Mouse (Mus musculus) left cerebral cortex, adult 18-20 months (tissue): ENCODE measurements around the gene Erich3. TPM values are rescaled to one million over a fixed set of nuclear protein-coding genes. Genes with fewer than 3 reads are reported as not detected.

Source experiments
- DNase-seq, 2 experiments: peaks; one replicate each; pipeline ENCODE4 v3.0.0; 2021 to 2022; ENCODE audit warnings: low spot score in 2 of 2, mixed read lengths in 1 of 2
- total RNA-seq, 2 experiments: library from RNA; stranded (reverse); gene quantifications; 2 replicates each; pipeline ENCODE4 v1.2.3; 2021

The Erich3 gene
- total RNA-seq, 2 experiments from 2014 or later, result 11.0 to 12.2 TPM

GRCm38 (mm10) chr3:154671013-154671412 lies 7.4 kb downstream of the Erich3 start:
- no peak for DNase-seq

- DNase-seq, result no peak
These were observed 9.7 kb downstream of the Erich3 start for GRCm38 (mm10) chr3:154673326-154673725.

DNA sequence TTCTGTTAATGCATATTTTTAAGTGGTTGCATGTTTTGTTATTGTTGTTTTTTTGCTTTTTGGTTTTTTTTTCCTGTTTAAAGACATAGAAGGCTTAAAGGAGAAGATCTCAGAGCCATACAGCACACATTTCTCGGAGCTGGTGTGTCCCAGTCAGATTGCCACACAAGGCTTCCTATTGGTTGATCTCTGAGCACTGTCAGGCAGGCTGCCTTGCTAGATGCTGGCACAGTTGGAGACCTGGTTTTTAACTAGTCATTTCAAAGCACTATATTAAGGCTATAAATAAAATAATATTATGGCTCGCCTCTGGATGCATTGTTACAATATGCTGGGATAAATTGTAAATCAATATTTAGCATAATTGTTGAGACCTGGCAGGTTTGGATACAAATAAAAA lies 18.9 kb downstream of the Erich3 start:
- DNase-seq, result no peak

GRCm38 (mm10) chr3:154683667-154684066 lies 20.0 kb downstream of the Erich3 start:
- no peak for DNase-seq

DNA sequence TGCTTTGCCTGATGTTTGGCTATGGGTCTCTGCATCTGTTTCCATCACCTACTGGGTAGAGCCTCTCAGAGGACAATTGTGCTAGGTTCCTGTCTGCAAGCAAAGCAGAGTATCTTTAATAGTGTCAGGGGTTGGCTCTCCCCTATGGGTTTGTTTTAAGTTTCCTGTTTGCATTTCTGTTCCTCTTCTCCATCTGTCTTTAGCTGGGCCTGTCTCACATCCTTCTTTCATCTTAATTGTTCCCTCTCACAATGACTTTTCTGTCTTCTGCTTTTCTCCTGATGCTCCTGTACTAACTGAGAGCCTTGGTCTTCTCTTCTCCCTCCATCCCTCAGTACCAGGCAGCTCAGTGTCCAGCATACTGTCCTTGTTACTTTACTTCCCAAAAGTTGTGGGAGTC lies 26.6 kb downstream of the Erich3 start:
- no peak for DNase-seq

- DNase-seq, result peak; percentile 84 to 90
These were observed 28.4 kb downstream of the Erich3 start for GRCm38 (mm10) chr3:154691897-154692571.

GRCm38 (mm10) chr3:154692572-154692922 lies 28.9 kb downstream of the Erich3 start:
- no peak for DNase-seq

DNA sequence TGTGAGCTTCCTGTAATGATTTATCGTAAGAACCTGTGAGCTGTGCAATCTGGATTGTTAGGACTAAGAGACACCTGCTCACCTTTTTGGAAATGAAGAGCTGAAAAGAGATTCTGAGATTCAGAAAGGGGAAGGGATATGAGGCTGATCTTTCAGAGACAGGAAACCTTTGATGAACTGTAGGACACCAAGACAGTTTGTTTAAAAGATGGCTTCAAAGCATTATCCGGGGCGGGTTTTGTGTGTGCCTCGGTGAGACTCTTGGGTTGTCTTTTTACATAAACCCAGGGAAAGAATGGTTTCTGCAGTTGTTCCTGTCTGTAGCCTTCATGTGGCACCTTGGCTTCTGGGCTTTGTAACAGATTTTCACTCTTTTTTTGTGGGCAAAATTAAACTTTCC lies 30.2 kb downstream of the Erich3 start:
- DNase-seq, result peak in 1 of 2 experiments; percentile 0

GRCm38 (mm10) chr3:154696611-154697010 lies 33.0 kb downstream of the Erich3 start:
- DNase-seq, result peak in 1 of 2 experiments; percentile 1

- no peak for DNase-seq
These were observed 35.2 kb downstream of the Erich3 start for GRCm38 (mm10) chr3:154698907-154699306.

GRCm38 (mm10) chr3:154700296-154700695 lies 36.6 kb downstream of the Erich3 start:
- DNase-seq, result peak in 1 of 2 experiments; percentile 16

DNA sequence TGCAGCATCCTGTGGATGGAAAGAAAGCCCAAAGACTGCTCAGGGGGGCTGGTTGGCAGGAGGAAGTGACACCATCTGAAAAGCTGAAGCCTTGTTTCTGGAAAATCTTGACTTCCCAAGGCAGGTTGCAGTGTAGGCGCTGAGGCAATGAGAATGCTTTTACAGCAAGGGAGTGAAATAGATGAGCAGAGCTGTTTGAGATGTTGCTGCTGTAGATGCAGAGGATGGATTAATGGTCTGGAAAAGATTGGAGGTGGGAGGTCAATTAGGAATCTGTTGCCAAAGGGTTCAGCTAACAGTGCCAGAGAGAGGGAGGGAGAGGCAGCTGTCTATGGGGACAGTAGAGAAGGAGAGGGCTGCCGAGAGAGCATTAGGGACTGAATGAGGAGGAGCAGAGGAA lies 37.1 kb downstream of the Erich3 start:
- DNase-seq, result peak in 1 of 2 experiments; percentile 17

DNA sequence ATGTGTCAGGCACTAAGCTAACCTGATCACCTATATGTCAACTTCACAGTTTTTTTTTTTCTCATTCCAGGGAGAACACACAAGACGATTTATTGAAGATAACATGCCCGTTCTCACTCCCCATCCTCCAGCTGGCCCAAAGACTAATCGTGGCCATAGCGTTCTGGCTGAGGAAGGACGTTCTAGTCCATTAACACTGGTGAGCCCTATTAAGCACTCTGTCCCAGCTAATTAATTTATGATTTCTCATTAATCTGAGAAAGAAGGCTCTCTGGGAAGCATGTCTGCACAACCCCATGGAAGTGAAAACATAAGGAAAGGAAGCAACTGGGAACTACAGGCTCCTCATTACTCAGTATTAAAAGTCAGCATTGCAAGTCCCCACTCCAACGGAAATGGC lies 41.1 kb downstream of the Erich3 start:
- no peak for DNase-seq

DNA sequence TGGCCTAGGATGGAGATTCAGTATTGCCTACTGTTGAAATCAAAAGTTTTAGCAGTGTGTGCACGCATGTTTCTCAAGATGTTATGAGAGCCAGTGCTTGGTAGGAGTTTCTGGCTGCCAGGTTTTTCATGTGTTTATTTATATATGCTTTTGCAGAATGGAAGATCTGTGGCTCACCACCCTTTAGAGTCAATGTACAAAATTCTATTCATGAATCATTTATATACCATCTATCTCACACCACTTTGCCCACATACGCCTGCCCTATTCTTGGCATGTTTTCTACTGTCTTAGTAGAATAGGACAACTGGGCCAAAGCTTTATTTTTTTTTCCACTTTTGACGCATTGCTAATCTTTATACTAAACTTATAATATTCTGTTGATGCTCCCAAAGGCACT lies 44.5 kb downstream of the Erich3 start:
- DNase-seq, result peak in 1 of 2 experiments; percentile 25

DNA sequence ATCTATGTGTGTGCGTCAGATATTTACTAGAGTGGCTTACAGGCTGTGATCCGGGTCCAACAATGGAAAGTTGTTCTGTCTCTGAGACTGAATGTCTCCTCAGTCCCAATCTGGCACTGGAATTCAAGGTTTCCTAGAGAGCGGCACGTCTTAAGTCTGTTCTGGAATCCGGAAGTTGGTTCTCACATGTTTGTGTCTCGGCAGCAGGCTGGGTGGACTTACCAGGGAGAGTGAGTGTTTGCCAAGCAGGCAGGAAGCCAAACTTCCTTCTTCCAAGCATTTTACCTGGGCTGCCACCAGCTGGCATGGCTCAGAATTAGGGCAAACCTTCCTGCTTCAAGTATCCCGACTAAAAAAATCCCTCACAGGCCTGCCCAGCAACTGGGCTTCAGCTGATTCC lies 59.5 kb downstream of the Erich3 start:
- no peak for DNase-seq

- DNase-seq, result no peak
These were observed 67.8 kb downstream of the Erich3 start for GRCm38 (mm10) chr3:154731431-154731830.

DNA sequence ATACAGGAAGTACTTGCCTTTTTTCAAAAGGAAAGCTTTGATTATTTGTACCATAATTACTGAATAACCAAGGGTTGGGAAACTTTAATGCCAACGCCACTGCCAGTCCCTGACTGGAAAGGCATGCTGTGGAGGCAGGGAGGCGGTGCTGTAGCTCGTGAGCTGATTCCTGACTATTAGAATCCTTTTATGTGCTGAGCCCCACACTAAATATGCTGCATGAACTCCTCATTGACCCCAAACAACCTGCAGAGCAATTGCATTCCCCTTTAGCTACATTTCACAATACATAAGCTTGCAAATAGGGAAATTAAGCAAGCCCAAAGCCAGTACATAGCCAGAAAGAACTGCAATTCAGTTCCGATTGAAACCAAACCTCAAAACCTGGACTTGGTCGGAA lies 77.8 kb downstream of the Erich3 start:
- no peak for DNase-seq

DNA sequence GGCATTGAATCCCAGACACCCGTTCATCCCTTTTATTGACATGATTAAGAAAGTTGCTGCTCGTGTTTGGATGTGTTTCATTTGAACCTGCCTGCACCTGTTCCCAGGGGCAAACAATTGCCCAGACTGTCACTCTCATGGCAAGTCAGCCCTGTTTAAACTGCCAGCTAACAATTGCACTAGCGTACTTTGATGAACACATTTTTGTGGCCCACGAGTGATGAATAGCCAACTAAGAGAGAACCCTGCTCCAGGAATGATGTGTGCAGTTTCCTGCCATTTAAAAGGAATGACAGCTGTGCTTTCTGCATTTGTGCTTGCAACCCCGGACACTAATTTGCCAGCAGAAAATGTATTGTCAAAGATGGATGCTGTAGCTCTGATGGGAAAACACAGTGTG lies 79.3 kb downstream of the Erich3 start:
- DNase-seq, result no peak

DNA sequence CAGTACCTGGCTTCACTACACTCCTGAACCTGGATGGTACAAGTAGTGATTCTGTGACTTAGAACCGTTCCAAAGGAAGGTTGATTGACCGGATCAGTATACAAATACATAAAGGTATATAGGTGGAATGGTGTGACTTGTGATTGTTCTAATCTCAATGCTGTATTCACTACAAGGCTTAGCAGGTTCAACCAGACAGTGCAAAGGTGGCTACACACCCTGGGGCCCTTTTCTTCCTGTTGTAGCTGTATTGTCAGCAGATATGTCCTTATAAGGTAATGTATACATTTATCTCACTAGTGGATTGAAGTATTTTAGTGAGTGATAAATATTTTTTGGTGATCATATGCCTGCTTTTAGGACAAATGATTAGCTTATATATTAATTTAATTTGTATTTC lies 80.7 kb downstream of the Erich3 start:
- no peak for DNase-seq

DNA sequence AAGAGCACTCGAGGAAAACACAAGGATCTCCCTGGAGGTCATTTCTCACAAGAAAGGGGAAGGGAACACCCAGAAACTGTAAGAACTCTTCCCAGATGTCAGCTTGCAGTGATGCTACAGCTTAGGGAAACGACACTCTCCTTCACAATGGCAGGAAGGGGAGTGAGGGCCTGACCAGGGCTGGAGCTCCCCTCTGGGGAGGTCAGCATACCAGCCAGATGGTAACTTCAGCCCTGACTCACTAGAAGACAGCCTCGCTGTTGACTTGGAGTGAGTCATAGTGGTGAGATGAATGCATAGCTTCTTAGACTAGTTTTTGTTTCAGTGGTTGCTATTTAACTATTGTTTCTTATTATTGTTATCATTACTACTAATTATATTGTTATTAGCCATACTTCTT lies 90.8 kb downstream of the Erich3 start:
- DNase-seq, result no peak

DNA sequence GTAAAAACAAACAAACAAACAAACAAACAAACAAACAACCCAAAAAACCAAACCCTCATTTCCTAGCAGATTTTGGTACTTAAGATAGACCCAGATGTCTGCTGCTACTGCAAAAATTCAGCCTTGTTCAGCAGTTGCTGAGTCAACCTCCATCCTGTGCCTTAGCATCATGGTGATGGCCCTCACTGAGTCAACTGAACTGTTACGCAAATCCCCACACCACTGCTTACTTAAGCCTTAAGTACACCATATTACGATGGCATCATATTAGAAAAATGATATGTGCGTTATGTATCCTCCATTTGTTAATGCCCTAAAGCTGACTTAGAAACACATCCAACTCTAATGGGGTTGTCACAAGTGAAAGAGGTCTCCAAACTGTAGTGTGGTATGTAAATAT lies 91.6 kb downstream of the Erich3 start:
- DNase-seq, result no peak

GRCm38 (mm10) chr3:154758089-154758488 lies 94.4 kb downstream of the Erich3 start:
- no peak for DNase-seq

DNA sequence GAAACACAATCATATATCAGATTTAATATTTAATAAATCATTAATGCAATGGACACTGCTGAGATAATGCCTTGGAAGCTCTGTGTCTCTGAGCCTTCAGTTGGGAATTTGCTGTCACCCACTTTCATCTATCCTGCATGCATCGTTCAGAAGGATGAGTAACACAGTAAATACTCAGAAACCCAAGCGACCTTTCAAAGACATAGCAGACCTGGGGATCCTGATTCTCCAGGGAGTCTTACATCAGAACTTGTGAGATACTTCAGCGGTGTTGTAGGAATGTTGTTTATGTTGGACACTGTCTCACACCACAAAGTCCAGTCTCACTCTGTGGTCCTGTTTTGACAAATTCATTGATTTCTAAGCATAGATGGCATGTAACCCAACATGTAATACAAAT lies 97.4 kb downstream of the Erich3 start:
- DNase-seq, result no peak

DNA sequence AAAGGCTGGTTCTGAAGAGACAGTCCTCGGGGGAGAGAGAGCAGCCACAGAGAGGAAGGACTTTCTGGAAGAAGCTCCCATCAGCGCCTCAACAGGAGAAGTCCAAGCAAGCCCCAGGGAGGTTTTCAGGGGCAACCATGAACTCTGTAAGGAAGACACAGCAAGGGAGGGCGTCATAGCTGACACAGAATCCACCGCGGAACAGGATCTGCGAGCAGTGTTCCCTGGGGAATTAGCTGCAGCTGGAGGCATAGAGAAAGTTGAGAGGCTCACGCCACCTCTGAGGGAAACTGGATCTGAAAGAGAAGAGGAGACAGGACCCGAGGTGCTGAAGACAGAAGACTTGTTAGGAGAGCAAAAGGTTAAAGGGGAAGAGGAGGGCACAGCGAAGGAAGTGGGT lies 99.7 kb downstream of the Erich3 start:
- DNase-seq, result no peak
